Mouse (Mus musculus): ENCODE data around the gene Spata1.
"Not testable (repeated sequence)": the region's sequence is repeated elsewhere in the genome, so short reads cannot be mapped to it uniquely, and the experiment has no call there.

The Spata1 gene

GRCm38 (mm10) chr3:146450371-146450841 lies 49.1 kb downstream of the Spata1 start:
- peak; percentile 94 to 97 for DNase-seq

- no peak for DNase-seq
These were observed 49.8 kb downstream of the Spata1 start, which contains the start of gene Ctbs for GRCm38 (mm10) chr3:146449745-146450250. Ctbs (plus strand) TSS chr3:146449795.

GRCm38 (mm10) chr3:146448969-146449368 lies 50.6 kb downstream of the Spata1 start:
- DNase-seq: peak; percentile 49 to 77

- DNase-seq: no peak
These were observed 51.2 kb downstream of the Spata1 start for GRCm38 (mm10) chr3:146448372-146448771.

- DNase-seq: no peak
These were observed 52.0 kb downstream of the Spata1 start for GRCm38 (mm10) chr3:146447598-146447997.

GRCm38 (mm10) chr3:146447156-146447555 lies 52.4 kb downstream of the Spata1 start:
- no peak for DNase-seq

- DNase-seq: no peak
These were observed 54.7 kb downstream of the Spata1 start for GRCm38 (mm10) chr3:146444880-146445279.

GRCm38 (mm10) chr3:146443380-146443779 lies 56.2 kb downstream of the Spata1 start:
- DNase-seq: peak; percentile 74 to 89

GRCm38 (mm10) chr3:146442936-146443335 lies 56.6 kb downstream of the Spata1 start:
- DNase-seq: peak; percentile 66 to 72

GRCm38 (mm10) chr3:146442484-146442883 lies 57.1 kb downstream of the Spata1 start:
- no peak for DNase-seq

GRCm38 (mm10) chr3:146440422-146440821 lies 59.1 kb downstream of the Spata1 start:
- no peak for DNase-seq

- DNase-seq: no peak
These were observed 59.5 kb downstream of the Spata1 start for GRCm38 (mm10) chr3:146440011-146440410.

- DNase-seq: no peak
These were observed 63.4 kb downstream of the Spata1 start for GRCm38 (mm10) chr3:146436114-146436513.

GRCm38 (mm10) chr3:146435533-146435932 lies 64.0 kb downstream of the Spata1 start:
- DNase-seq: no peak

GRCm38 (mm10) chr3:146434686-146435085 lies 64.9 kb downstream of the Spata1 start:
- no peak for DNase-seq

- no peak for DNase-seq
These were observed 65.7 kb downstream of the Spata1 start for GRCm38 (mm10) chr3:146433681-146434350.

- not testable (repeated sequence) for DNase-seq
These were observed 66.5 kb downstream of the Spata1 start for GRCm38 (mm10) chr3:146433063-146433462.

- DNase-seq: no peak
These were observed 73.1 kb downstream of the Spata1 start for GRCm38 (mm10) chr3:146426489-146426888.

- DNase-seq: no peak
These were observed 73.7 kb downstream of the Spata1 start for GRCm38 (mm10) chr3:146425902-146426301.

GRCm38 (mm10) chr3:146424306-146424900 lies 75.2 kb downstream of the Spata1 start:
- no peak for DNase-seq

GRCm38 (mm10) chr3:146423710-146424109 lies 75.8 kb downstream of the Spata1 start:
- DNase-seq: no peak

- no peak for DNase-seq
These were observed 77.8 kb downstream of the Spata1 start for GRCm38 (mm10) chr3:146421787-146422186.

- DNase-seq: no peak
These were observed 79.5 kb downstream of the Spata1 start for GRCm38 (mm10) chr3:146419992-146420537.

- no peak for DNase-seq
These were observed 80.0 kb downstream of the Spata1 start for GRCm38 (mm10) chr3:146419534-146419933.
